Mouse (Mus musculus) hindbrain, embryonic 13.5 days (tissue): ENCODE results near the gene Ifnk. TPM values are rescaled to one million over a fixed set of nuclear protein-coding genes. Genes with fewer than 3 reads are reported as not detected.

Experiments used
- ATAC-seq: fragments of 200-750 bp; cut with Nextera tagmentation; 2 replicates; pipeline ENCODE4 v1.8.0; 2017; ENCODE audit warnings: moderate TSS enrichment; ENCODE audit not compliant: low FRiP score
- H3K27ac ChIP-seq: fragments of 300-500 bp; sonication (generic); 2 replicates; pipeline ENCODE4 v1.5.1; 2015; ENCODE audit warnings: inconsistent platforms, mild to moderate bottlenecking, moderate library complexity
- H3K27me3 ChIP-seq: fragments of 300-500 bp; sonication (generic); 2 replicates; pipeline ENCODE4 v1.6.1; 2015; ENCODE audit warnings: mild to moderate bottlenecking, inconsistent platforms
- H3K36me3 ChIP-seq: fragments of 300-500 bp; sonication (generic); 2 replicates; pipeline ENCODE4 v1.6.1; 2015; ENCODE audit warnings: mild to moderate bottlenecking, inconsistent platforms
- H3K4me1 ChIP-seq: fragments of 300-500 bp; sonication (generic); replicated peaks from 2 replicates; pipeline ENCODE4 v1.6.1; 2015; ENCODE audit warnings: inconsistent platforms
- H3K4me2 ChIP-seq: fragments of 300-500 bp; sonication (generic); 2 replicates; pipeline ENCODE4 v1.6.1; 2015; ENCODE audit warnings: inconsistent platforms, mild to moderate bottlenecking, moderate library complexity
- H3K4me3 ChIP-seq: fragments of 300-500 bp; sonication (generic); 2 replicates; pipeline ENCODE4 v1.5.1; 2015; ENCODE audit warnings: mild to moderate bottlenecking, inconsistent platforms
- H3K9ac ChIP-seq: fragments of 300-500 bp; sonication (generic); 2 replicates; pipeline ENCODE4 v1.6.1; 2015; ENCODE audit warnings: mild to moderate bottlenecking, inconsistent platforms
- H3K9me3 ChIP-seq: fragments of 300-500 bp; sonication (generic); 2 replicates; pipeline ENCODE4 v1.6.1; 2016; ENCODE audit warnings: inconsistent platforms
- WGBS: fragments of 180-500 bp; shearing (Covaris S2); methylation state at CpG from one replicate; pipeline ENCODE4 v1.1.7; 2015; 5-methylcytosine and 5-hydroxymethylcytosine counted together
- polyA plus RNA-seq: library from polyadenylated mRNA; unstranded; fragments of >200 nt; fragmentation: Nextera tagmentation; extraction: Ambion mirVana; gene quantifications from 2 replicates; pipeline ENCODE4 v1.2.1, GENCODE M21; 2015

Ifnk gene
- polyA plus RNA-seq: not detected in 2 replicates

GRCm38 (mm10) chr4:35151756-35152155 lies at the start of gene Ifnk:
Gene Ifnk (plus strand): TSS chr4:35152056.
- Histone ChIP-seq H3K4me3 (no peak within 1 kb of the TSS), H3K27me3 (peaks cover 19% of the 10 kb centered on the region; the same call in 1 of the 2 replicates), H3K27ac (no peak within 1 kb of the TSS), H3K36me3 (no peaks in the 10 kb centered on the region), H3K4me2 (no peak within 1 kb of the TSS), H3K4me1 (peaks cover 14% of the 10 kb centered on the region), H3K9me3 (no peaks in the 10 kb centered on the region), H3K9ac (no peak within 1 kb of the TSS)
- no peak for ATAC-seq
- 84% methylated on average over 4 of the region's 4 CpGs for WGBS

GRCm38 (mm10) chr4:35105115-35105773 lies 46.6 kb upstream of the Ifnk start:
- WGBS: 76% methylated on average over 14 of the region's 14 CpGs
- ATAC-seq: no peak
- Histone ChIP-seq H3K27me3 (no peaks in the 10 kb centered on the region), H3K9ac (no peak overlapping the region), H3K4me1 (peaks cover 8% of the 10 kb centered on the region), H3K4me3 (no peak overlapping the region), H3K27ac (no peak overlapping the region), H3K9me3 (no peaks in the 10 kb centered on the region), H3K4me2 (no peak overlapping the region), H3K36me3 (no peaks in the 10 kb centered on the region)

DNA sequence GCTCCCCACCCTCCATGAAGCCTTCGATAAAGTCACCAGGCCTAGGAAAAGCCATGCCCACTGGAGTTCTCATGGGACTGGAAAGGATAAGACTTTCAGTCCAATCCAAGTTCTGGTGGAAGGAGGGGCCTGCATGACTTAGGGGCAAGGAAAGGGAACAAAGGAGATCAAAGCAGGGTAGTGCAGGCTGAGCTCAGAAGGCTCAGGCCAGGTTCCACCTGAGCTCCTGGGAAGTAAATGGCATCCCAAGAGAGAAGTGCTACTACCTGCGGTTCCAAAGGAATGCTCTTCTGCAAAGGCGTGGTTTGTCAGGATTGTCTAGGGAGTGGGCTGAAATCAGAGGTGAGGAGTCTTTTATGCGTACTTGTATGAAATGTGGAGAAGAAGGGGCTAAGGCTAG lies 39.4 kb upstream of the Ifnk start:
- Histone ChIP-seq H3K36me3 (no peaks in the 10 kb centered on the region), H3K4me2 (no peak overlapping the region), H3K4me3 (no peak overlapping the region), H3K9ac (no peak overlapping the region), H3K27ac (no peak overlapping the region), H3K27me3 (no peaks in the 10 kb centered on the region), H3K9me3 (no peaks in the 10 kb centered on the region), H3K4me1 (no peaks in the 10 kb centered on the region)
- WGBS: 88% methylated on average over 4 of the region's 4 CpGs
- ATAC-seq: no peak

DNA sequence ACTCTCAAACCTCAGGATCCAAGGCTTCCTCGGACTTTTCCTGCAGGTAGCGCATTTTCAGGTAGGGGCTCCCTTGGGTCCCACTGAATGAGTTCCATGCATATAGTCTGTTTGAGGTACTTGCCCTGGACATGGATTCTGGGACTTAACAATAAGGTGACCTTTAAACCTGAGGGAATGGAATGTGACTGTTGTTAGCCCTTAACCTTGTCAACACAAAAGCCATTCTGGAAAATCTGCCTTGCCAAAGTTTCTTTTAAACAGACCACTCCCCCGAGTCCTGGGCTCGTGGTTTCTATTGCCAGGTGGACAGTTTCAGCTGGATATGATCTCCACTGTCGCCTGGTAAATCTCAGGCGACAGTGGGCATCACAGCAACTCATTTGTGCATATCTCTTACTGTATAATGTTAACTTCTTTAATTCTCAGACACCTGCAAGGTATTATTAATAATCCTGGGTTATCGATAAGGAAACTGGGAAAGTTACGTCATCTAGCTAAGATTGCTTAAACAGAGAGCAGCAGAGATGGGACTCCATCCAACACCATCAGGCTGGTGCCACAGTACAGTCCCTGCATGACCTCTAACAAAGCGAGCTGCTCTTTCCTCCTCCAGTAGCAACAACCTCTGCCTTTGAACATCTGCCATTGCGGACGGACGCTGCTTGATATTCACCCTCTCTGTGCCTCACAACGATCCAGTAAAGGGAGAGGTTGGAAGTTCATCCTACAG lies 38.2 kb upstream of the Ifnk start:
- WGBS: 83% methylated on average over 13 of the region's 13 CpGs
- no peak for ATAC-seq
- Histone ChIP-seq H3K4me1 (no peaks in the 10 kb centered on the region), H3K9me3 (no peaks in the 10 kb centered on the region), H3K4me3 (no peak overlapping the region), H3K27ac (no peak overlapping the region), H3K36me3 (no peaks in the 10 kb centered on the region), H3K27me3 (no peaks in the 10 kb centered on the region), H3K9ac (no peak overlapping the region), H3K4me2 (no peak overlapping the region)

DNA sequence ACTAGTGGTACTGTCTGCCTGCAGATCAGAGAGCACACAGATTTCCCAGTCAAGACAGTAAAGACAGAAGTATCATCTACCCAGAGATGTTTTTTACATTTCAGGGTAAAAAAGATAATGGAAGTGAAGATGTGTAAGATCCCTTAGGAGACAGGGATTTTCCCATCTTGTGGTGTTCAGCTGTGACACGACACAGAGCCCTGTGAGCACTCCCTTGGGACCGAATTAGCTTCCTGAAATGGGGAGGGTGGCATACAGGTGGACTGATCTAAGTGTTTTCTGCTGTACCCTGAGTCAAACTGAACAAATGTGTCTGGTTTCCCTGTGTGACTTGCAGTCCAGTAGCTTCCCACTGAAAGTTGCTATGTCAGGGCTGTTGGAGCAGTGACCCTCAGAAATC lies 36.9 kb upstream of the Ifnk start:
- WGBS: 67% methylated on average over 2 of the region's 2 CpGs
- Histone ChIP-seq H3K36me3 (no peaks in the 10 kb centered on the region), H3K27me3 (no peaks in the 10 kb centered on the region), H3K27ac (no peak overlapping the region), H3K4me1 (no peaks in the 10 kb centered on the region), H3K9me3 (no peaks in the 10 kb centered on the region), H3K4me2 (no peak overlapping the region), H3K4me3 (no peak overlapping the region), H3K9ac (no peak overlapping the region)
- no peak for ATAC-seq

DNA sequence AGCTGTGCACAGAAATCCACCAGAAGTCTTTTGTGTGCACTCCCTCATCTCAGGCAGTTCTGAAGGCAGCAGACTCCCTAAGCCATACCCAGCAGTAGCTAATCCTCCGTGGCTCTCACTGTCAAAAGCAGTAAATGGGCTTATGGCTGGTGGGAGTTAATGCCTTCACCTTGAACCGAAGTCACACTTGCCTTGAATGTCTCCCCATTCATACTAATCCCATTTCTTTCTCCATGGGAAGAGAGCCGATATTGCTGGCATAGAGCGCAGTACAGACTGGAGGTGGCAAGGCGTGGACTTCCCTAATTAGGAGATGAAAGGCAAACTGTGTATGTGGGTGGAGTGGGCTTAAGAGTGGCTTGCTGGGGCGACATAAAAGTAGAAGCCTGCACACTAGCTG lies 35.9 kb upstream of the Ifnk start:
- no peak for ATAC-seq
- H3K27me3 ChIP-seq: no peaks in the 10 kb centered on the region
- H3K9ac ChIP-seq: no peak overlapping the region
- peaks cover 2% of the 10 kb centered on the region for H3K4me1 ChIP-seq
- no peaks in the 10 kb centered on the region for H3K9me3 ChIP-seq
- H3K27ac ChIP-seq: no peak overlapping the region
- 72% methylated on average over 6 of the region's 6 CpGs for WGBS
- H3K4me3 ChIP-seq: no peak overlapping the region
- H3K4me2 ChIP-seq: no peak overlapping the region
- H3K36me3 ChIP-seq: no peaks in the 10 kb centered on the region

GRCm38 (mm10) chr4:35117144-35117543 lies 34.7 kb upstream of the Ifnk start:
- no peak for ATAC-seq
- peaks cover 10% of the 10 kb centered on the region for H3K4me1 ChIP-seq
- H3K9ac ChIP-seq: no peak overlapping the region
- H3K27me3 ChIP-seq: no peaks in the 10 kb centered on the region
- H3K4me2 ChIP-seq: no peak overlapping the region
- 89% methylated on average over 3 of the region's 3 CpGs for WGBS
- H3K27ac ChIP-seq: no peak overlapping the region
- no peaks in the 10 kb centered on the region for H3K36me3 ChIP-seq
- H3K4me3 ChIP-seq: no peak overlapping the region
- H3K9me3 ChIP-seq: no peaks in the 10 kb centered on the region

GRCm38 (mm10) chr4:35118851-35119250 lies 33.0 kb upstream of the Ifnk start:
- Histone ChIP-seq H3K27me3 (no peaks in the 10 kb centered on the region), H3K9ac (no peak overlapping the region), H3K27ac (no peak overlapping the region), H3K36me3 (no peaks in the 10 kb centered on the region), H3K9me3 (no peaks in the 10 kb centered on the region), H3K4me2 (no peak overlapping the region), H3K4me1 (peaks cover 23% of the 10 kb centered on the region), H3K4me3 (no peak overlapping the region)
- ATAC-seq: no peak
- 86% methylated on average over 2 of the region's 2 CpGs for WGBS

GRCm38 (mm10) chr4:35120159-35120558 lies 31.7 kb upstream of the Ifnk start:
- Histone ChIP-seq H3K4me2 (no peak overlapping the region), H3K4me1 (peaks cover 34% of the 10 kb centered on the region), H3K9ac (no peak overlapping the region), H3K27me3 (no peaks in the 10 kb centered on the region), H3K9me3 (no peaks in the 10 kb centered on the region), H3K36me3 (no peaks in the 10 kb centered on the region), H3K4me3 (no peak overlapping the region), H3K27ac (no peak overlapping the region)
- ATAC-seq: no peak
- 79% methylated on average over 4 of the region's 4 CpGs for WGBS

- 94% methylated on average over 8 of the region's 8 CpGs for whole genome bisulfite sequencing
Measured at GRCm38 (mm10) chr4:35120575-35120974, 31.3 kb upstream of the Ifnk start.

DNA sequence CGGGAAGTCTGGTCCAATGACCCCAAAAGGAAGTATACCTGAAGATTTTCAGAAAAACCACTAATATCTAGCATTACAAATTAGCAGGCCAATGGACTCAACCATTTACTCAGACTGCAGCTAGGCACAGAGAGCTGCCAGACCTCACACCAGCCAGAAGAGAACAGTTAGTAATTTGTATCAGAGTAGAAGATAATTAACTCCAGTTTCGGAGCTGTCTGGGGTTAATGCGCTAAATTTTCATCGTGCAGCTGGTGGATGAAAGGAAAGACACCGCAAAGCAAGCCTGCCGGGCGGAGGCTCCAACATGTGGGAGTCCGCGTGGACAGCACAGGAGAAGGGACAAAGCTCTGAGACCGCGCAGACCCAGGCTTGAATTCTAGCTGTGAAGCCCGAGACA lies 30.8 kb upstream of the Ifnk start:
- Histone ChIP-seq H3K9me3 (no peaks in the 10 kb centered on the region), H3K4me3 (no peak overlapping the region), H3K4me1 (peaks cover 43% of the 10 kb centered on the region), H3K9ac (no peak overlapping the region), H3K27me3 (no peaks in the 10 kb centered on the region), H3K27ac (no peak overlapping the region), H3K4me2 (peak overlapping the region; percentile 11; the same call in 1 of the 2 replicates), H3K36me3 (no peaks in the 10 kb centered on the region)
- ATAC-seq: no peak
- WGBS: 41% methylated on average over 12 of the region's 12 CpGs

More at GRCm38 (mm10) chr4:35120575-35120974, 31.3 kb upstream of the Ifnk start:
- Histone ChIP-seq H3K9me3 (no peaks in the 10 kb centered on the region), H3K9ac (no peak overlapping the region), H3K27me3 (no peaks in the 10 kb centered on the region), H3K4me1 (peaks cover 38% of the 10 kb centered on the region), H3K36me3 (no peaks in the 10 kb centered on the region), H3K4me2 (no peak overlapping the region), H3K4me3 (no peak overlapping the region), H3K27ac (no peak overlapping the region)
- no peak for ATAC-seq

DNA sequence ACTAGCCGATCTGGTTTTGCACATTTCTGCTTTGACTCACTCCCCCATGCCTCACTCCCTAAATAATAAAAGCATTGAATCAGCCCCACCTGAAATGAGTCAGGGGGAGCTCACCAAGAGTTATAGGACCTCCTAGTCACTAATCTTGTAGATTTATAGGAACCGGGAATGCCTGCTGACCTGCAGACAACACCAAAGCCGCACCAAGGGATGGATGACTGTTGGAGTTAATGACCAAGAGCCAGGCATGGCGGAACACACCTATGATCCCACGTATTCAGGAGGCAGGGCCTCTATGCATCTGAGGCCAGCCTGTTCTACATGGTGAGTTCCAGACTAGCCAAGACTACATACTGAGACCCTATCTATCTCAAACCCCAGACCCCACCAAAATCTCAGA lies 28.8 kb upstream of the Ifnk start:
- Histone ChIP-seq H3K27ac (no peak overlapping the region), H3K4me2 (no peak overlapping the region), H3K4me3 (no peak overlapping the region), H3K9ac (no peak overlapping the region), H3K9me3 (no peaks in the 10 kb centered on the region), H3K36me3 (no peaks in the 10 kb centered on the region), H3K27me3 (no peaks in the 10 kb centered on the region), H3K4me1 (peaks cover 53% of the 10 kb centered on the region)
- WGBS: 70% methylated on average over 5 of the region's 5 CpGs
- no peak for ATAC-seq

DNA sequence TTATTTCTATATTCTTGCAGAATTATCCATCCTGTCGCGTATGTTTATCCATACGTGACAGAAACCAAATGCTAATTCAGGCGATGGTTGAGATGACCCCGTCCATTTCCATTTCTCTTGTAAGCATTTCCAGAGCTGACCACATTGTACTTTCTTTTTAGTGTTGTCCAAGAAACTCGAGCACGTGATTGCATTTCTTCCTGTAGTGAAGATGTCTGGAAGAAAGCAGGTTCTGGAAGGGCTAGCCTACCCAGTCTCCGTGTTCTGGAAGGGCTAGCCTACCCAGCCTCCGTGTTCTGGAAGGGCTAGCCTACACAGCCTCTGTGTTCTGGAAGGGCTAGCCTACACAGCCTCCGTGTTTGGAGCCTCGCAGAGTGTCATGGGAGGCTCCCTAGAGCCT lies 27.8 kb upstream of the Ifnk start:
- H3K9me3 ChIP-seq: no peaks in the 10 kb centered on the region
- H3K36me3 ChIP-seq: no peaks in the 10 kb centered on the region
- H3K4me3 ChIP-seq: no peak overlapping the region
- H3K9ac ChIP-seq: no peak overlapping the region
- H3K4me2 ChIP-seq: no peak overlapping the region
- WGBS: 74% methylated on average over 11 of the region's 11 CpGs
- H3K4me1 ChIP-seq: peaks cover 53% of the 10 kb centered on the region
- H3K27ac ChIP-seq: no peak overlapping the region
- H3K27me3 ChIP-seq: no peaks in the 10 kb centered on the region
- ATAC-seq: no peak
